Mouse (Mus musculus) ES-E14 (cell line): ENCODE results near the gene Prmt9.

ENCODE experiments used
- HCFC1 ChIP-seq: IDR thresholded peaks from 2 replicates; pipeline ENCODE4 v1.6.1; 2012; ENCODE audit warnings: low read length, inconsistent platforms, borderline replicate concordance; ENCODE audit not compliant: insufficient read depth
- ZC3H11A ChIP-seq: IDR thresholded peaks from 2 replicates; pipeline ENCODE4 v1.6.1; 2012; ENCODE audit warnings: low read depth, mild to moderate bottlenecking, inconsistent platforms, low read length, borderline replicate concordance

GRCm38 (mm10) chr8:77522984-77523383 lies 26.2 kb upstream of the Prmt9 start:
- no peak for TF ChIP-seq ZC3H11A
- TF ChIP-seq HCFC1, result no peak
